Mouse (Mus musculus) monocyte, adult 2 months (primary cell): ENCODE data around the gene Cd36.

Experiments used
- DNase-seq, 2 experiments: peaks; one replicate each; pipeline ENCODE4 v3.0.0; 2022; ENCODE audit warnings: low spot score in 2 of 2, low read depth in 1 of 2

Cd36 gene

GRCm38 (mm10) chr5:17810336-17810735 is 78.3 kb downstream of the Cd36 start:
- no peak for DNase-seq

GRCm38 (mm10) chr5:17806774-17807377 is 81.7 kb downstream of the Cd36 start:
- no peak for DNase-seq

- DNase-seq = no peak
These were observed 112.0 kb downstream of the Cd36 start for GRCm38 (mm10) chr5:17776571-17776970.

- DNase-seq = no peak
These were observed 118.3 kb downstream of the Cd36 start for GRCm38 (mm10) chr5:17770328-17770727.

- no peak for DNase-seq
These were observed 122.5 kb downstream of the Cd36 start for GRCm38 (mm10) chr5:17766006-17766677.

GRCm38 (mm10) chr5:17753471-17754005 is 135.1 kb downstream of the Cd36 start:
- no peak for DNase-seq

- no peak for DNase-seq
These were observed 140.3 kb downstream of the Cd36 start for GRCm38 (mm10) chr5:17748293-17748692.

GRCm38 (mm10) chr5:17747143-17747542 is 141.5 kb downstream of the Cd36 start:
- no peak for DNase-seq

GRCm38 (mm10) chr5:17746520-17746919 is 142.1 kb downstream of the Cd36 start:
- no peak for DNase-seq

- DNase-seq = no peak
These were observed 148.8 kb downstream of the Cd36 start for GRCm38 (mm10) chr5:17739805-17740204.
